In the genomic region with DNA sequence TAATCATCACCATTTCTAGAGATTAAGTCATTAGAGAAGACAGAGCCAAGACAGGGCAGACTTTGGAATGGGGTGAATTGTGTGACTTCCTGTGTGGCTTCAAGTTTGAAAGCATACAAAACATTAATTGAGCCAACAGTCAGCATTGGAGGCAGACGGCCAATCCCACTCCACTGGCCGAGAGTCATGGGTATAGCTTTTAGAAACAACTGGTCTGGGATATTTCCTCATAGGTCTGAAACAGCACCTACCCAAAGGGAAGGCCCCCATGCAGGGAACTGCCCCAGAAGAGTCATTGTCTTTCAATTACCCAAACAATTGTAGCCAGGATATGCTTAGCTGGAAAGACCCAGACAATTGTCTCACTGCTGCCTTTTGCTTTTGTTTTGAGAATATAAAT, we compare ENCODE assay signal across 10 mouse cellular contexts. TPM values are rescaled to one million over a fixed set of nuclear protein-coding genes. Genes with fewer than 3 reads are reported as not detected.
DNase-seq lines count a peak whose midpoint lies in the region; ATAC-seq lines count a peak whose summit lies in the region.
"Had no signal": no experiment of that assay in that cellular context is flagged by ENCODE, and none has a peak within 500 bp of the region (broad histone marks: within the 10 kb centered on the region; RNA-seq: fewer than 3 reads in every experiment).

No protein-coding gene starts in this region.

- no peaks in the 10 kb centered on the region for H3K36me3 ChIP-seq in heart, embryonic 10.5 days
- H3K36me3 ChIP-seq in heart, embryonic 15.5 days: no peaks in the 10 kb centered on the region
- H3K36me3 ChIP-seq: liver, embryonic 12.5 days had no signal

- H3K27me3 ChIP-seq in heart, embryonic 10.5 days (ENCODE audit: insufficient read depth, poor library complexity, severe bottlenecking): no peaks in the 10 kb centered on the region
- no peaks in the 10 kb centered on the region for H3K27me3 ChIP-seq in heart, embryonic 15.5 days
- H3K27me3 ChIP-seq: liver, embryonic 12.5 days had no signal

- no peak overlapping the region for H3K27ac ChIP-seq in heart, embryonic 10.5 days
- peak overlapping the region; percentile 35 for H3K27ac ChIP-seq in heart, embryonic 15.5 days
- H3K27ac ChIP-seq: liver, embryonic 12.5 days had no signal

- no peak overlapping the region for H3K4me2 ChIP-seq in heart, embryonic 15.5 days
- H3K4me2 ChIP-seq: liver, embryonic 12.5 days had no signal

- WGBS in heart, embryonic 10.5 days: 60% methylated on average over 2 of the region's 2 CpGs
- WGBS in heart, embryonic 15.5 days: 36% methylated on average over 2 of the region's 2 CpGs

- DNase-seq in heart, adult 18-20 months: peak; percentile 34 to 40
- DNase-seq in heart, embryonic 10.5 days (ENCODE audit: low spot score): no peak
- peak; percentile 58 for DNase-seq in ES-CJ7 (ENCODE audit: low read depth, low spot score)
- DNase-seq in kidney, postnatal 36 days: peak; percentile 34 to 58
- no peak for DNase-seq in cerebellum, postnatal 36 days
- DNase-seq in layer of hippocampus, adult 9-10 months (ENCODE audit: low spot score): no peak
- no peak for DNase-seq in frontal cortex, postnatal 14 days (ENCODE audit: low spot score in 2 of 2)

- H3K4me3 ChIP-seq in heart, embryonic 10.5 days: no peak overlapping the region
- H3K4me3 ChIP-seq in heart, embryonic 15.5 days: no peak overlapping the region
- H3K4me3 ChIP-seq: liver, embryonic 12.5 days had no signal

- 0 out of 2 replicates have a peak, but pooled peaks cover 4% of the 10 kb centered on the region for H3K4me1 ChIP-seq in heart, embryonic 10.5 days
- H3K4me1 ChIP-seq in heart, embryonic 15.5 days (replicated peaks): peaks cover 7% of the 10 kb centered on the region; the same call in 1 of the 2 replicates
- H3K4me1 ChIP-seq: liver, embryonic 12.5 days had no signal

- ATAC-seq in heart, embryonic 15.5 days (replicated peaks; ENCODE audit: insufficient number of reproducible peaks, insufficient read depth, low FRiP score, low read depth): no peak; the same call in 1 of the 2 replicates
- ATAC-seq: liver, embryonic 12.5 days; midbrain, embryonic 16.5 days had no signal

- H3K9me3 ChIP-seq in heart, embryonic 10.5 days: no peaks in the 10 kb centered on the region
- H3K9me3 ChIP-seq in heart, embryonic 15.5 days (replicated peaks): no peaks in the 10 kb centered on the region
- H3K9me3 ChIP-seq: liver, embryonic 12.5 days had no signal

- H3K9ac ChIP-seq in heart, embryonic 15.5 days: no peak overlapping the region
- H3K9ac ChIP-seq: liver, embryonic 12.5 days had no signal

RNA-seq across cellular contexts. Expression of gene C1qtnf7, which starts 39.5 kb away (rescaled TPM):
- 1 to 10 TPM; 3.8 to 5.7 TPM for total RNA-seq in heart, adult 18-20 months (2021)
- 1.5 and 2.4 TPM in 2 replicates for polyA plus RNA-seq in heart, embryonic 10.5 days (2016; fragmentation: Nextera tagmentation; extraction: Ambion mirVana)
- 7.1 and 7.9 TPM in 2 replicates for polyA plus RNA-seq in heart, embryonic 15.5 days (2015; fragmentation: Nextera tagmentation; extraction: Ambion mirVana)

Comparison
In these comparisons a context has a peak if more than half of its experiments do, and no peak if none do; other contexts are left out.
1. DNase-seq: peak in heart, adult 18-20 months (2 of 2), ES-CJ7 (single experiment) and kidney, postnatal 36 days (2 of 2); none in heart, embryonic 10.5 days (single experiment), cerebellum, postnatal 36 days (0 of 2), layer of hippocampus, adult 9-10 months (single experiment) and frontal cortex, postnatal 14 days (0 of 2).